Mouse (Mus musculus): ENCODE results near the gene Myh9.
"Not testable (repeated sequence)": the region's sequence is repeated elsewhere in the genome, so short reads cannot be mapped to it uniquely, and the experiment has no call there.

Myh9 gene

DNA sequence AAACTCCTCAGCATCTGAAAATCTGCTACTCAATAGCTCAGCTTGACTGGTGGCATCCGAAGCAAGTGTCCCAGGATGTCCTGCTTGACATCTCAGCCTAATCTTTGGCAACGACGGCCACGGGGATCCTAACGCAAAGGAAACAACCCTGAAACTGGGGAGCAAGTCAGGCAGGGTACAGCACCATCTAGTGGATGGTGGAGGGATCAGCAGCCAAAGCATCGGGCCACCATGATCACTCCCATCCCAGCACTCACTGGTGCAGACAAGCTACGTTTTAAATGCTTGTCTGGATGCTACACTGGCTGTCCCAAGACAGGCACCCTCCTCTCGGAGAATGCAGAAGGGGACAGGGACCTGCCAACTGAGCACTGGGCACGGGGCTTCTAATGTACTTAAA, 85.1 kb downstream of the Myh9 start, which contains the start of gene Apol8:
Apol8 (minus strand) TSS at position 156 of the 400 bp plus-strand sequence.
- DNase-seq (ENCODE audit: low read depth, low spot score): peak; percentile 42

DNA sequence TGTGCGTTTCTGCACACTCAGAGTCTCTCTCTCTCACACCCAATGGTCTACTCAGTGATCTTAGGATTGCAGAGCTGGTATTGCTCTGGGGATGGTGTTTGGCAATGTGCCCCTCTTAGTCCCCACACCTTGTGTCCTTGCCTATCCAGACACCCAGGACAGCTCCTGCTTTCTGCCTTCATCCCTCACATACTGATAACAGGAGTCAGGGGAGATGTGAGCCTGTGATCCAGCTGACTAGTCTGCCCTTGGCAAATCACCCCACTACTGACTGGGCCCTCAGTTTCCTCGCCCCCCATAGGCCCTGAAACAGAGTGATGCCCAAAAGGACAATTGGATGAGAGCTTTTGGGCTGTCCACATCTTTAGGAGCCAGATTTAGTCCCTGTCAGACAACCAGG, 85.9 kb downstream of the Myh9 start:
- no peak for DNase-seq (ENCODE audit: low read depth, low spot score)

DNA sequence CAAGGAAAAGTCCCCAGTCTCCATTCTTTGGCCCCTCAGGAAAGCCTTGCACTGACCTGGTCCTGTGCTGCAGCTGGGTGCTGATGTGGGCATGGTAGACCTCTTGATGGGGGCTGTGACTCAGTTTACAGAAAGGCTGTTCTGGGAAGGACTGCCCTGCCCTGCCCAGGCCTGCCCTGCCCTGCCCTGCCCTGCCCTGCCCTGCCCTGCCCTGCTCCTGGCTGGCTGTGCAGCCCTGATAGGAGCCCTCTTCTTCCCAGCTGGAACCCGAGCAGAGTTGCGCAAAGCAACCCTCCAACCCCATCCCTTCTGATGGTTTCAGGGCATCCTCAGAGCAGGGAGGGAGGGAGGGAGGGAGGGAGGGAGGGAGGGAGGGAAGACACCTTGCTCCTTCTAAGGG, 86.8 kb downstream of the Myh9 start:
- no peak for DNase-seq (ENCODE audit: low read depth, low spot score)

DNA sequence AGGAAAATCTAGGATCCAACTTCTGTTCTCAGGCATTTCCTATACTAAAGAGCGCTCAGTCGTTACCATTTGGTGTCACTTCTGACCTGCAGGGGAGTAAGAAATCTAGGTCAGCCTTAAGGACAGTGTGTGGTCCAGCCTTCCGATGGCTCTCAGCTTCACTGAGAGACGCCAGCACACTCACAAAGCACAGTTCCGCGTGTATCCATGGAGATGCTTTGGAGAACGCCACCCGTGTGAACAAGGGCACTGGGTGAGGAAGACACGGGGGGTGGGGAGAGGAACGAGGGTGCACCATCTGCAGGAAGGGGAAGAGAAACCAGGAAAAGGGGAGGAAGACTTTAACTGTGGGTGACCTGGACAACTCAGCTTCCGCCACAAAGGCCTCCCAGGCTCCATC, 89.5 kb downstream of the Myh9 start:
- DNase-seq (ENCODE audit: low read depth, low spot score): no peak

DNA sequence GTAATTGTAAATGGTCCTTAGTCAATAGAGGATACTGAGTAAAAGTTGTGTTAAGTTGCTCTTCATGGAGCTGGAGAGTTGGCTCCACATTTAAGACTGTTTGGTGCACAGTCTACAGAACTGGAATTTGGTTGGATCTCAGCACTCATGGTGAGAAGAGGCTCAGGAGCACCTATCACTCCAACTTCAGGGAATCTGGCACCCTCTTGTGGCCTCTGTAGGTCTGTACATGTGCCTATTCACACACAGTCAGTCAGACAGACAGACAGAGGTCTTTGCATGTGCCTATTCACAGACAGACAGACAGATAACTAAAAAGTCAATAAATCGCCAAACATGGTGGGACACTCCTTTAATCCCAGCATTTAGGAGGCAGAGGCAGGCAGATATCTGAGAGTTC, 91.5 kb downstream of the Myh9 start:
- DNase-seq (ENCODE audit: low read depth, low spot score): peak; percentile 14

DNA sequence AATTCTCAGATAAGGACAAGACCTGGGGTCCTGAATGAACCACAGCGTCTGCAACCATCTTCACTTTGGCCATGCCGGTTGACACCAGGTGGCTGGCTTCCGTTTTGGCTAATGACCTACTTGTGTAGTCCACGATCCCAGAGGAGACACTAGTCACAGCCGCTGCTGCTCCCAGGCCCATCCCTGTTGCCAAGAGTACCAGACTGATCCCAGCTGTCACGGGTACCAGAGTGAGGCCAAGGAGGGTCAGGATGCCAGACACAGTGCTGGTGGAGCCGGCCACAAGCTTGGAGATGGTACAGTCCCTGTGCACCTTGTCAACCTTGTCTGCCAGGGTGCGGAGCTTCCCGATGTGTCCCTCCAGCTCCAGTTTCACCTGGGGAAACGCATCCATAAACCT, 92.3 kb downstream of the Myh9 start:
- no peak for DNase-seq (ENCODE audit: low read depth, low spot score)

DNA sequence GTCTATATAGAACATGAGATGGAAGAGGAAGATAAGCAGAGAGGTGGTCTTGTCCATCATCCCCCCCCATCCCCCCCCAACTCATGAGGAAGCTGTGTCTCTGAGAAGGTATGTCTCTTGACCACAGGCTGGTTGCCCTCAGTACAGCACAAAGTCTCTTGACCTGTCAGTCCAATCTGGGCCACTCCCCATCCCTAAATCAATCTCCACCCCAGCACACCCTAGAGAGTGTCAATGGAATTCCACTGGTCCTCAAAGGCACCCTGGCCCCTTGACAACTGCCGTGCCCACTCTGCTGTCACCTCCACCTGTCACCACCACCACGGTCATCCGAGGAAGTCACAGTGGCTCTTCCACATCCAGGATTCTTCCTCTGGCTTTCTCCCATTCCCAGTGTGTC, 93.6 kb downstream of the Myh9 start:
- no peak for DNase-seq (ENCODE audit: low read depth, low spot score)

DNA sequence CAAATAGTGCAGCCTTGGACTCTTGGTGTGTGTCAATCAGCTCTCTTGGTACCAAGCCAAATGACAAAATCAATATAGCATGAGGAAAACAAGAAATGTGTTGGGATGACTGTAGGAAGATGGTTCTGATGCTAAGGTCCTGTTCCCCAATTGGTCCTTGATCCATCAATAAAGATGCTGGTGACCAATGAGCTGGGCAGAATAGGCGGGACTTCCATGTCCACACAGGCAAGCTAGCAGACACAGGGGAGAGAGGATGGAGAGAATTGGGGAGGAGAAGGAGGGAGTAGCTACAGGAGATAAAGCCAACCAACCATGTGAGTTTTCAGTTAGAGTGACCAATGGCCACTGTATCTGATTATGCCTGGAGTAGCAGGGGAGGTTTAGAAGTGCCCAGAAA, 95.6 kb downstream of the Myh9 start:
- DNase-seq (ENCODE audit: low read depth, low spot score): no peak

DNA sequence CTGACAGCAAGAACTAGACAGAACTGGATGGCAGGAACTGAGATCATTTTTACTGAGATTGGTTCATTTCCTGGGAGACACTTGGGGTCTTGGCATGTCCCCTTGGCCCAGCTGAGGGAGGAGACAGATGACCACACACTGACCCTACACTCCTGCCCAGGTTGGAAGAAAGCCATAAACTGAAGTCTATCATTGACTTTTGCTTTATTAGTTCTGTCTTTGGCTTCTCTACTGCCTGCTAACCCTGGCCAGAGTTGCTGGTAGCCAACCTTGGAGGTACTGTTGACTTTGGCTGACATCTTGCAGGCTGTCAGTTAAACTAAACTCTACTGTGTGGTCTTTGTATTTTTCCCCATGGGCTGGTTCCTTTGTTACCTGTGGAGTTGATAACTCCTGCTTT, 96.9 kb downstream of the Myh9 start:
- no peak for DNase-seq (ENCODE audit: low read depth, low spot score)

DNA sequence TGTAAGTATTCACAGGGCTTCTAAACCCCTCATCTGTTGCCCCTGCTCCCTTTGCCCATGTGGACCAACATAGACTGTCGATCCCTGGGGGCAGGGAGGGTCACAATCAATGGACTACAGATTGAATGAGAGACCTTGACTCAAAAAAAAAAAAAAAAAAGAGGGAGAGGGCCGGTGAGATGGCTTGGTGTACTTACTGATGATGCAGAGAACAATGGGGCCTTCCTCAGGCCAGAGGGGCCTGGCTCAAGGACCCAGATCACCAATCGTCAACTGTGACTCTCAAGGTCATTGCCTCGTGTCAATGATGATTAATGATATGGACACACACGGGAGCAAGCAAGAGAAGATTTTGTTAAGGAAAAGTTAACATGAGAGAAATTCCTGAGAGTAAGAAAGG, 97.3 kb downstream of the Myh9 start:
- no peak for DNase-seq (ENCODE audit: low read depth, low spot score)

DNA sequence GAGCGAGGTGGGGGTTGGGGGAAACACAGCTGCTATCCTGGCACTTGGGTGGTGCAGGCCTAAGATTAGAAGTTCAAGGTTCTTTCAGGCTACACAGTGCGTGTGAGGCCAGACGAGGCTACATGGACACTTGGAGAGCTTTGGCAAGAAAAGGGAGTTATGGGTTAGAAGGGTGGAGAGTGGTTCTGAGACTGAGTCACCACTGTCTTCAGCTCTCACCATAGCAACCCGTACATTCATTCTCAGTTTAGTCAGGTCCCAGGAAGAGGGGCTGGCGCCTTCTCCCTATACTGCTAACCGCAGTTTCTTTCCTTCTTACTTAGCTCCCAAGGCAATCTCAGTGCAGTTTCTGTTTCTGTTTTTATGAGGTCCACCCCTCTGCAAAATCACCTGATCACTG, 100.4 kb downstream of the Myh9 start:
- DNase-seq (ENCODE audit: low read depth, low spot score): not testable (repeated sequence)

DNA sequence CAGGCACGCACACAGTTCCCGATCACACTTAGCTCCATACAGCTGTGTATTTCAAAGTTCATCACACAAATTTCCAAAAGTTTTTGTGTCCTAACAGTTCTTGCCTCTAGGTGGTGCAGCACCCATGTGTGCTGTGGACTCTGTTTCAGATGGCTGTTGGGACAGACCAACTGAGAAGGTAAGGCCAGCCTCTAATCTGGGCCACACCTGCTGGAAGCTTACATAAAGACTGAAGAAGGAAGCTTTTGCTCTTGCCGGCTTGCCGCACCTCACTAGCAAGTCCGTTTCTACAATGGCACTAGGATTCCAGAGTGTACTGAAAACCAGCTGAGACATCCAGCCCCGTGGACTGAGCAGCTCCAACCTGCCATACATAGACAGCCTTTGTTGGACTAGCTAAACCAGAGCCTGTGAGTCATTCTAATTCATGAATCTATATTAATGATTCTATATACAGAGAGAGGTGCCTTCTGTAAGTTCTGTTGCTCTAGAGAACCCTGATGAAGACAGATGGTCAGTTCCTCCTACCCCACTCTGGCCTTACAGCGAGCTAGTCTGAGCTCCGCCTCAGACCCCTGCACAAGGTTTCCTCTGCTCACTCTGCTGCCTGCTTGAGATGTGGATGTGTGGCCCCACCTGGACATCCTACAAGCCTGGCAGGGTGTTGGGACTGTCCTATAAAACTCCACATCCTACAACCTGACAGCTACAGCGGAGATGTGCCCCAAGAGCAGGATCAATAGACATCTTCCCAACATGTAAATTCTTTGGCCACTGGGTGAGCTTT, 101.3 kb downstream of the Myh9 start:
- no peak for DNase-seq (ENCODE audit: low read depth, low spot score)

DNA sequence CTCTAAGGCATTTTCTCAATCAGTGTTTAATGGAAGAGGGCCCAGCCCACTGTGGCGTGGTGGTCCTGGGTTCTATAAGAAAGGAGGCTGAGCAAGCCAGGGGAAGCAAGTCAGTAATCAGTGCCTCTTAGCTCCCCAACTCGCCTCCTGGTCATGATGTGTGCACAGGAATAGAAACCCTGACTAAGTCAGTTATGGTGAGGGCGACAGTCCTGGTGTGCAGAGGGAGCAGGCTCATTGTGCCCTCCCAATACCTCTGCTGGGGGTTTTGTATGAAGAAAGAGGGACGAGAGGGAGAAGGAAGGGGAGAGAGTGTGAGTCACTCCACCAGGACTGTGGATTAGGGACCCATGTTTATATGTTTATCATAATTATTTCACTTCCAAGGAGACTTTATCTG, 108.1 kb downstream of the Myh9 start:
- not testable (repeated sequence) for DNase-seq (ENCODE audit: low read depth, low spot score)

DNA sequence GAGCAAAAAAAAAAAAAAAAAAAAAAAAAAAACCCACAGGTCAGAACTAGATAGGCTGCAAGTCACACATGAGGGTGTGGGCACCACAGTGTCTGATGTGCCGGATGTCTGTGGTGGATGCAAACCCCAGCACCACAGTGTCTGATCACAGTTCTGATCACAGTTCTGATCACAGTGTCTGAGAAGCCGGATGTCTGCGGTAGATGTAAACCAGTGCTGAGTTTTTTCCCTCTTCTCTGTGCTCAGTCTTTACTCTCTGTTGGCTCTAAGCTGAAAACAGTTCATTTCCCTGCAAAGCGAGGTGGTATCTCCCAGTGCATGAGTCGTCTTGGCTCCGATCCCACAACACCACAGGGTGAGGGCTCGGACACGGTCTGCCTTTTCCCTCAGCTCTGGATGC, 108.6 kb downstream of the Myh9 start:
- not testable (repeated sequence) for DNase-seq (ENCODE audit: low read depth, low spot score)

DNA sequence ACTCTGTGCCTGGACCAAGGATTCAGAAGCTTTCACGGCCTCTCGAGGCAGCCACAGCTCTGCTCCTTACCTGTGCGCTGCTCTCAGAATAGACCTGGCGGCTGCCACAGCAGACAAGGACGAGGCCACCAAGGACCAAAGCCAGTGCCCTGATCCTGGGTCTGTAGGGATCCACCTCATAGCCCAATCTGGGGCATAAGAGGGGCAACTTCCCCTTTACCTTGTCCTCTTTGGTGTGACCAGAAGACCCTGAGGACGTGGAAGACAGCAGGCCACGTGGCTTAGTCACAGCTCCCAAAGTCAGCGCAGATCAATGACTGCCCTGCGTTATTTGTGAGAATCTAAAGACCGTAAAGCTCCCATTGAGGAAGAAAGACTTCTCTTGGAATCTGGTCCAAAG, 109.1 kb downstream of the Myh9 start:
- not testable (repeated sequence) for DNase-seq (ENCODE audit: low read depth, low spot score)

DNA sequence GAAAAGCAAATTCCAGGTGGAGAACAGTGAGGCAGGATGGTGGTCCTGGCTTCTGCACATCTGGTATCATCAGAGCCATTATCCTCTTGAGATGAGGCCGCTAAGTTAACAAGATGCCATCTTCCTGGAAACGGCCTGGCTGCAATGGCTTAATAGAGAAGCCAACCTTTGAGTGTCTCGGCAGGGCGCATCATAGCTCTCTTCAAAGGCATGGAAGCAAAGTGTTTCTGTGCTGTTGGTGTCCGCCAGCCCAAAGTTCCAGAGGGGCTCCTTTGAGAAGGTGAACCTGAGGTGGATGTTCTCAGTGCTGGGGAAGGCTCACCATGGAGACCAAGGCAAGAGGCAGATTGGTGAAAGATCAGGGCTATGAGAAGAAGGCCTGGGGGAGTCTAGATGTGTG, 110.4 kb downstream of the Myh9 start:
- no peak for DNase-seq (ENCODE audit: low read depth, low spot score)

DNA sequence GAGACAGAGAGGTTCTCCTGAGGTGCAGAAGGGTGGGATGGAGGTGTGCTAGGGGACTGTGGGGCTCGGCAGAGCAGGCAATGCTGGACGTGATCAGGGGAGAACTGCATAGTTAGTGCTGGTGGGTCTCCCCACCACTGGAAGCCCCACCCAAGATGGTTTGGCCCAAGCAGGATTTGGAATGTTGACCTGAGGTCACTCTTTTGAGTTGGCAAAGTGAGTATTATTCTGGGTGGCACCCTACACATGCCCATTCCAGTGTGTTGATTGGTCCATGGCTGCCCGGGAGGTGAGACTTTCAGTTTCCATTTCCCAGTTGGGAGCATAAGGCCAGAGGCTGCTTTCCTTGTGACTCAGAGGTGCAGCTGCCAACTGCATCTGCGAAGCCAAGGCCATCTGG, 113.2 kb downstream of the Myh9 start, which contains the start of gene Apol9b:
Apol9b (plus strand) TSS at position 301 of the 400 bp plus-strand sequence.
- not testable (repeated sequence) for DNase-seq (ENCODE audit: low read depth, low spot score)

DNA sequence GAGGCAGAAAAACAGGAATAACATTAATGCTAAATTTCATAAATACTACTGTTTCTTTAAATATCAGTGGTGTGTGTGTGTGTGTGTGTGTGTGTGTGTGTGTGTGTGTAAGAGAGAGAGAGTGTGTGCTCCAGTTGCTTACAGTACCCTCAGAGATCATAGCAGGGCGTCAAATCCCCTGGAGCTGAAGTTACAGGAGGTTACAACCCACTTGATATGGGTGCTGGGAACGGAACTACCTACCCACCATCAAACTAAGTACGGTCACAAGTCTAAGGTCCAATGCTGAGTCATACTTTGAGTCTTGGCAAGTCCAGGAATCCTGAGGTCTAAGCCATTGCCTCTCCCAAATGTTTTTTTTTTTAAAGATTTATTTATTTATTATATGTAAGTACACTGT, 114.2 kb downstream of the Myh9 start:
- DNase-seq (ENCODE audit: low read depth, low spot score): not testable (repeated sequence)

DNA sequence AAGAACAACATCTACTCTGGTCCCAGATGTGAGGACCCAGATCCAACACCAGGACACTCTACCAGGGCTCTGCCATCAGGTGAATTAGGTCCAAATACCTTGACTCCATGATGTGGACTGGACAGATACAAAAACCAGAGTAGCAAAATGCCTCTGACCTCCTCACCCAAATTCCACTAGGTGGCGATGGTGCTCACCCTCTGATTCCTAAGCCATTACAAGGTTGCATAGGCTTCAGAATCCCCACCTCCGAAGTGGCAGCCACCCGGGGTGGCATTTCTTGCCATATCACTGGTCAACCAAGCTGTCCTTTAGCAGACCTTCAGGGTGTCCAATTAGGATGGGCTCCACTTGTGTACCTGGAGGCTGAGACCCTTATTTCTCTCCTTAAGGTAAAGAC, 114.8 kb downstream of the Myh9 start:
- DNase-seq (ENCODE audit: low read depth, low spot score): not testable (repeated sequence)

DNA sequence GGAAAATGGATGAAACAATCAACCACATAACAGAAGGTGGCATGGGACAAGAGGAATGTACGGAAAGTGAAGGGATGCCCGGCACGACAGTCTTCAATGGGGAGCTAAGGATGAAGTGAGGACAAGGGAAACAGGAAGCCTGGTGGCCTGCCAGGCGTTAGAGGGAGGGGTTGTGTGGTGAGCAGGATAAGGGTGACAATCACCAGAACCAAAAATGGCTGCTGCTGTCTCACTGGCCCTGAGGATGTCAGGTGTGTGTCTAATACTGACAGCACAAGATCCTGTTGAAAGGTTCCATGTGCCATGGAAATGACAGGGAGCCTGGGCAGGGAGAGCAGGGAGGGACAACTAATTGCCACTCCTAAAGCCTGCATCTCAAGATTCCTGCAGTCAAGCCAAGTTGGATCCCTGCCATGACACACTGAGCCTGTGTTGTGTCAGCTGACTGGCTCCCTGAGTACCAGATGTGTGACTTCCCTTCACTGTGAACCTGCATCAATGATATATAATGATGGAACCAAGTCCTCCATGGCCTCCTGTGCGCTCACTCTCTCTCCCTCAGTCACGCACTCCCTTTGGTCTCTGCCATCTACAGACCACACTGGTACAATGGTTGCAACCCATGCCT, 116.5 kb downstream of the Myh9 start:
- not testable (repeated sequence) for DNase-seq (ENCODE audit: low read depth, low spot score)

DNA sequence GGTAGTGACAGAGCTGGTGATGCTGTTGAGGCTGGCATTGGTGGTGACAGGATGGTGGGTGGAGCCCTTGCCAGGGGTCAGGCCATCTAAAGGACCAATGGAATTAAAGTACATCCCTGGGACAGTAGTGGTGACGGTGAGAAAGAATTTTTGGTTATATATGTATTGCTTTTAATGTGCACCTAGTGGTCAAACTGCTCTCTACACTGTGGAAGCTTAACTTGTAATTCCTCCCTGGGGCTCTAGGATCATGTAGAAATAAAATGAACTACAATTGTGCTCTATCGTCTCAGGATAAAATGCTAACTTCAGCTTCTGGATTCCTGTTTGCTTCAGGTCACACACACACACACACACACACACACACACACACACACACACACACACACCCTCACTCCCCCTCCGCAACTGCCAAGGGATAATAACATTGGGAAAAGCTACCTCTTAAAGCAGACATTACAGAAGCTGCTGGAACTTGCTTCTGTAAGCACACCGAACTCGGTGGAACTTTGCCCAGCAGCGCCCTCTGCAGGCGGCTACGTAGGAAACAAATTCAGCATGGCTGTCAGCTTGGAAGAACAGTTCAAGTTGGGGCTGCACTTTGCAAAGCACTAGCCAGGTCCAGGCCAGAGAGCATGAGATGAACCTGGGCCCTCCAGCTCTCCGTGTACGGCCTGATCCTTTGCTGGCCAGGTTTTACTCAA, 117.6 kb downstream of the Myh9 start:
- DNase-seq (ENCODE audit: low read depth, low spot score): not testable (repeated sequence)

DNA sequence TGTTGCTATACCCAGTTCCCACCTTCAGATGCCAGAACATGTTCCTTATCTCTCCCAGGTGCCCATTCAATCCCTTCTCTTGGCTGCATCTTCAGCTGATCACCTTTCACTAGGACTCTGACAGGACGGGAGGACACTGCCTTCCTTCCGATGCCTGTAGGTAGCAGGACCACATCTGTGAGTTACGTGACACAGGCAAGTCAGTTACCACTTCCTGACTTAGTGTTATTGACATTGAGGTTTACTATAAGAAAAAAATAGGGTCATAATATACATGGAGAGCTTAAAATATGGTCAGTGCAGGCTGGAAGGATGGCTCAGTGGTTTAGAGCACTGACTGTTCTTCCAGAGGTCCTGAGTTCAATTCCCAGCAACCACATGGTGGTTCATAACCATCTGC, 120.5 kb downstream of the Myh9 start:
- DNase-seq (ENCODE audit: low read depth, low spot score): not testable (repeated sequence)

DNA sequence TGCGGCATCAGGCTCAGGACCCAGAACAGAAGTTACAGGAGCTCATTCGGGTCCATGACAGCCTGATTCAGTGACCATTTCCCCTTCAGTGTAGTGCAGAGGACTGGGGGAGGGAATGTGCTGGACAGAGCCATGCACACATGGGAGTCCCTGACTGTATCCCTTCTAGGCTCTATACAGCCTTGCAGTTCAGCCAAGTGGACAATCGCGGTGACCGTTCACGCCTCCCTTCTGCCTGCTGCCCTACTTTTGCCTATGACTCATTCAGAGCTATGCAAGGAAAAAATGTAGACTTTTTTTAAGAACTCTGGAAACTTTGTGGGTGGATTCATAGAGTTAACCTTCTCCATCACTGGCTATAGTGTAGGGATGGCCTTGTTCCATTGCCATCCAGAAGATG, 123.7 kb downstream of the Myh9 start:
- DNase-seq (ENCODE audit: low read depth, low spot score): not testable (repeated sequence)

Data from embryo, embryonic 11.5 days (tissue).